Mouse (Mus musculus): ENCODE measurements around the gene Gm12569.

Gene Gm12569

DNA sequence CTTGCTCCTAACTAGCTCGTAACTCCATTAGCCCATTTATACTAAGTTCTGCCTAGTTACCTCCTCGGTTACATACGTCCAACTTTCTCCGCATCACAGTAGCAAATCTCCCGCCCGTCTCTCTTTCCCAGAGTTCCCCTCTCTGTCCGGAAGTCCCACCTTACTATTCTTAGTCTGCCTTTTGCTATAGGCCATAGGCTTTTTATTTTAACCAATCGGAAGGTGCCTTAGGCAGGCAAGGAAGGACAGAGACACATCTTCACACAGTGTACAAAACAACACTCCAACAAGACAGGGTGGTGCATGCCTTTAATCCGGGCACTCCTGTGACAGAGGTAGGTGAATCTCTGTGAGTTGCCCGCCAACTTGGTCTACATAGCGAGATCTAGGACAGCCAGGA, at the start of gene Gm12569:
Gene Gm12569, plus strand, starts transcription at position 166 of the 400 bp plus-strand sequence.
- no peak for DNase-seq (ENCODE audit: low spot score)

DNA sequence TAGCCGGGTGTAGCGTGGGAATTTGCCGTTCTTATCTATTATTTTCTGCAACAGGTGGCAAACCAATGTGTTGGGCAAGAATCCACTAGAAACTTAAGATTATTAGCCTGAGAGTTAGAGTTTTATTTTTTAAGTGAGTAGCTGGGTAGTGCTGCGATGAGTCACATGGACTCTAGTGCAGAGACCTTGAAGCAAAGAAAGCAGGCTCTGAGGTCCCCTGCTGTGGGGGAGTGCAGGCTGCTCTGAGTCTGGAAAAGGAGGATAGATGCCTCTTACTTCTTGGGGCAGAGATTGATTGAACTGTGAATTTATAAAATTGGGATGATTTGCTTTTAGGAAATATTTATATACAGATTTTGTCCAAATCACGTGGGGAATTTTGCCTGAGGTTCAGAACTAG, 17.5 kb upstream of the Gm12569 start:
- no peak for DNase-seq (ENCODE audit: low spot score)

DNA sequence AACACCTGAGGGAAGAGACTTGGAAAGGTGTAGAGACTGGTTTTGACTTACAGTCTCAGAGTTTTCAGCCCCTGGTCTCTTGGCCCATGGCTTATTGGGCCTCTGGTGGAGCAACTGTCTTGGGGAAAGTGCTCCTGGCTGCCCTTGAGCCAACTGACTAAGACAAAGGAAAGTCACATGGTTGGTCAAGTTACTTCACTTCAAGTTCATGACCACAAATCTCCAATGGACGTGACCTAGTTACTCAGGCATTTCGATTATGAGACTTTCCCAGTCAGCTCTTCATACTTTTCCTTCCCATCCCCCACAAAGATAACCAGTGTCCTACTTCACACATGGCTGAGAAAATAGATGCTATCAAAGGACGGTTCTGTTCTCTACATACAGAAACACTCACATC, 12.5 kb upstream of the Gm12569 start:
- no peak for DNase-seq (ENCODE audit: low spot score)

DNA sequence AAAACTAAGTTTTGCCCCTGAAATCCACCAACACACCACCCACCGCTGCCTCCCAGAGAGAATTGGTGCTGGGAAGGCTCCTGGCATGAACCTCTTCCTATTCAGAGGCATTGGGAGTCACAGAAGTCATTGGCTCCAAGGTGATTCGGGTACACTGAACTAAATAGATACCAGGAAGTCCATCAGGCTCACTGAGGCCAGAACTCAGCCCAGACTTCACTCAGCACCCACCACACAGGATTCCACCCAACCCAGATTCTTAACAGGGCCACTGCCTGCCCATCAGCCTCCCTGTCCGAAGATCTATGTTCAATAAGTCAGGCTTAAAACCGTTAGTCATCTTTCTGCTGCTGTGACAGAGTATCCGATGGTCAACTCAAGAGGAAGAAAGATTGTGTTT, 8.8 kb upstream of the Gm12569 start:
- no peak for DNase-seq (ENCODE audit: low spot score)

DNA sequence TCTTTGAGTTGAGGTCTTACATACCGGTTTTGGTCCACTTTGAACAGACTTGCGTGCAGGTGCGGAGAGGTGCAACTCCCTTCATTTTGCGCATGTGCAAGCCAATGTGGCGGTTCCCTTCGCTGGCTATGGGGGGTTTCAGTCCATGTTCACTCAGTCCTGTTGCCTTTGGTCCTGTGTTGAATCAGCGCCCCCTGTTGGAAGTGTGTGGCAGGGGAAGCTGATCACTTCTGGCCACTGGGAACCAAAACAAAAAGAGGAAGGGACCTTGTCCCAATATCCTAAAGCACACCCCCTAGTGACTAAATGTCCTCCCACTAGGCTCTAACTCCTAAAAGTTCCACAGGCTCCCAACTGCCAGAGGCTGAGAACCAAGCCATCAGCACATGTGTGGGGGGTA, 6.3 kb upstream of the Gm12569 start:
- DNase-seq (ENCODE audit: low spot score) = no peak

DNA sequence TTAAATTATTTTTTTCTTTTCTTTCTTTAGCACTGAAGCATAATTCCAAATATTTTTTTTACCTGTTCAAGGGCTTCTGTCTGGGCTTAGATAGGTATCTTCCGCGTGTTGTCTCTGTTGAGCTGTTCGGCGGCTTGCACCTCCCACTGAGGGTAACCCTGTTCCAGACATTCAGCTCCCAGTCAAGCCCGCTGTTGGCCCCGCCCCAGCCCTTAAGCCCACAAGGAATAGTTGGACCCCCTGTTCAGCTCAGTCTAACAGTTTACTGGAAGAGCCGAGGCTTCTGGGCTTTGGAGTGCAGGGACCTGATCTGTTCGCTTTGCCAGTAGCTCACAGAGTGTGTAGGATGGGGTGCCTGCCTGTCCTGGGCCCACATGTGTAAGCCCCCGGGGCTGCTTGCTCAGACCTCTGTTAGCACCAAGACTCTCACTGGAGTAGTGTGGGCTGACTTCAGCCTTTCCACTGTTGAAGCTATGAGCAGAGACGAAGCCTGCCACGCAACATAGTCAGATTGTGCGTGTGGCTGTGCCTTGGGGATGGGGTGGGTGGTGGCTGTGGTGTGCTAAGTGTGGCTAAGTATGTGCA, 785 bp upstream of the Gm12569 start:
- no peak for DNase-seq (ENCODE audit: low spot score)

DNA sequence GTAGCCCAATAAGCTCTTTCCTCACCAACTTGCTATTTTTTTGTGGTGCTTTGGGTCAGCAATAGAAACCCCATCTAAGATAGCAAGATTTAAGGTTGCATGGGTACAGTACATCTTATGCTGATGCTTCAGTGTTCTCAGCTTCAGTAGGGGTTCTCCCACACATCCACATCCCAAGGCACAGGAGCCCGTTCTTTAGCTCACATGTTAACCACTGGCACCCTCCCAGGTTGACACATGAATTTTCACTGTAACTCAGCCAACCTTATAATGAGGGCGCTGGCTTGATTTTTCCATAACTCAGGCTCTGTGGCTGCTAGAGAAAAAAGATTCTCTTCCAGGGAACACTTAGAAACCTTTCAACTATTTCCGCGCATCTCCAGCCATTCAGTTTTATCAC, 6.8 kb downstream of the Gm12569 start:
- DNase-seq (ENCODE audit: low spot score) = peak; percentile 16

DNA sequence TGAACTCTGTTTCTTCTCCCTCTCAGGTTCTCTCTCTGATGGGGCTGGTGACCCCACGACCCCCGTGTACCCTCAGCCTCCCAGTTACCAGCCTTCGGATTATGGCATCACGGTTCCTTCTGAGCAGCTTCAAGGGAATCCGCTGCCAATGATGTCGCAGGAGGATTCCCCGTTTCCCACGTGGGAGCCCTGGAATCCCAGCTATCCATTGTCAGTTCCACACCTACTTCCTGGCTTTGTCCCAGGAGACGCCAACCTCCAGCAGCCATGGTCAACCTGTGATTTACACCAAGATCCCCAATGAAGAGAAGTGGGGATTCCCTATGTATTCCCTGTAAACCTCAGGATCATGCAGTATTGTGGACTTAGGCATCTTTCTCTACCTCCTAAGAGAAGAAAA, 14.4 kb downstream of the Gm12569 start:
- DNase-seq (ENCODE audit: low spot score) = no peak

DNA sequence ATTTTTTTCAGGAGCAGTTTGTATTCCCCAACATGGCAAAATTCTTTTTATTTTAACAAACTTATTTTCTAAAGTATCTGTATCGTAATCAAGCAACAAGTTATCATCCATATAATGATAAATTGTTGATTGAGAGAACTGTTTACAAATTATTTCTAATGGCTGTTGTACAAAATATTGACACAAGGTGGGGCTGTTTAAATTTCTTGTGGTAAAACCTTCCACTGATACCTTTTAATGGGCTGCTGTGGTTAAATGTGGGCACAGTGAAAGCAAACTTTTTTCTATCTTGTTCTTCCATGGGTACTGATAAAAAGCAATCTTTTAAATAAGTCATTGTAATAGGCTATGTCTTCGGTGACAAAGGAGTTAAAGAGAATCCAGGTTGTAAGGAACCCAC, 22.6 kb downstream of the Gm12569 start:
- DNase-seq (ENCODE audit: low spot score) = no peak

DNA sequence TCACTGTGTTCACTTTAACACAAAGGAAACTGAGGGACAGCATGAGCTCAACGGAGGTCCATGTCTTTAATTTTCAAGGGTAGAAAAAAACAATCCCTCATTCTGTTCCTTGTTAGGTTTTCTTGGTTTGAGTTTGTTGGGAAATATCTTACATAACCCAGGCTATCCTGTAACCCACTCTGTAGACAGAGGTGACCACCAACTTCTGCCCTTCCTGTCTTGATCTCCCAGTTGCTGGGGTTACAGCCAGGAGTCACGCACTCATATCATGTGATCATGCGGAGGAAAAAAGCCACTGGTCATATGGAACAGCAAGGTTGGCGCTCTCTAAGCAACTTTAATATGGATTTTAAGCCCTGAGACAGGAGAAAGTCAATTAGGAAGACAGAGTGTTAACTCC, 36.7 kb downstream of the Gm12569 start:
- no peak for DNase-seq (ENCODE audit: low spot score)

DNA sequence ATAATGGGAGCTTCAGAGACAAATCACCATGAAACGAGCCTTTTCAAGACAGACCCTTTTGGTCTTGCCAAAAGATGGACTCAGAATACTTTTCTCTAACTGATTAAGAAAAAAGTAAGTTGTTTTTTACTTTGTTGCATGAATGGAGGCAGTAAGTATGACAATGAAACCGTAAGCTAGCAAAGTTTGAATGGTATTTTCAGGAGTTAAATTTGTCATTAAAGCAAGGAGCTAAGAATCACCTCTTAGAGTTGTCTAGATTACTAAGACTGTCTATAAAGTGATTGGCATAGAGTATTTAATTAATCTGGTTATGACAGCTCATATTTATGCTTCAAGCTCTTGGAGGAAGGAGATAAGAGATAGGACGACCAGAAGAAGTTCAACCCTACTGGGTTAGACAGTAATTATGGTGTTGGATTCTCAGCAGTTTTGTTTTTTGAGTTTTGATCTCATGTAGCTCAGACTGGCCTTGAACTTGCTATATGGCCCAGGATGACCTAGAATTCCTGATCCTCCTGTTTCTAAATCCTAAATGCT, 41.5 kb downstream of the Gm12569 start, which contains the start of gene Clk4:
Gene Clk4, plus strand, starts transcription at position 51 of the 540 bp plus-strand sequence.
- DNase-seq (ENCODE audit: low spot score) = no peak

DNA sequence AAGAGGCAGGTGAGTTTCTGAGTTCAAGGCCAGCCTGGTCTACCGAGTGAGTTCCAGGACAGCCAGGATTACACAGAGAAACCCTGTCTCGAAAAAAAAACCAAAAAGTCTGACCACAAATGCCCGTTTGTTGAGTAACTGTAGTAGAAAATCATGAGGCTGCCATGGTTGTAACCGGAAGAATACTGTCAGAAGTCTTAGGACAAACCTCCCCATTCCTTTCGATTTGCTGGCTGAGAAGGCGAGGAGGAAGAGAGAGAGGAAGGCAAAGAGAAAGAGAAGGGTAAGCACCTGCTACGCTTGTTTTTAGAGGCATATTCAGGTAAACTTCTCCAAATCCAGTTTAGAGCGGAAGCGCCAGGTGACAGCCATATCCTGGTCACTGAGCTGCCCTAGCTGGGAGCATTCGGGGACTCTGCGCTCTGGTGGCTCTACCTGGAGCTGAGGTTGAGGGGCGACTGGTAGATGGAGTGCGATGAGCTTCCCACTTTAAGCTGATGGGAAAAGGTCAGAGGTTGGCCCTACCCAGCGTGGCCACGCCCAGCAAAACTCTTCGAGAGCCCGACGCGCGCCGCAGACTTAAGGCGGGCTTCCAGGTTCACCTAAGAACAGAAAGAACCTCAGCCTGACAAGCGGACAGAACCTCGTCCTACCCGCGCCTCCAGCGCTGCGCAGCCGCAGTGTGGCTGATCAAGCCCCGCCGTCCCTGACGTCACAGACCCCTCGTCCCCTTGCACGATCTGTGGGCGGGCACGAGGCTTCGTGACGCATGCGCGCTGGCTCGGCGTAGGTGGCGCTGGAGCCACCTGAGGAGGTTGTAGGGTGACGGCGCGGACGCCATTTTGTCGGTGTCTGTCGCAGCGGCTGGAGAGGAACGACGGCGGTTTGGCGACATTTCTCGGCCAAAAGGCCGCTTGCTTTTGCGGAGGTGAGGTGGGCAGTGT, 42.3 kb downstream of the Gm12569 start, which contains the start of gene BC049762:
Gene BC049762, minus strand, starts transcription at position 705 of the 944 bp plus-strand sequence.
- peak; percentile 95 for DNase-seq (ENCODE audit: low spot score)

DNA sequence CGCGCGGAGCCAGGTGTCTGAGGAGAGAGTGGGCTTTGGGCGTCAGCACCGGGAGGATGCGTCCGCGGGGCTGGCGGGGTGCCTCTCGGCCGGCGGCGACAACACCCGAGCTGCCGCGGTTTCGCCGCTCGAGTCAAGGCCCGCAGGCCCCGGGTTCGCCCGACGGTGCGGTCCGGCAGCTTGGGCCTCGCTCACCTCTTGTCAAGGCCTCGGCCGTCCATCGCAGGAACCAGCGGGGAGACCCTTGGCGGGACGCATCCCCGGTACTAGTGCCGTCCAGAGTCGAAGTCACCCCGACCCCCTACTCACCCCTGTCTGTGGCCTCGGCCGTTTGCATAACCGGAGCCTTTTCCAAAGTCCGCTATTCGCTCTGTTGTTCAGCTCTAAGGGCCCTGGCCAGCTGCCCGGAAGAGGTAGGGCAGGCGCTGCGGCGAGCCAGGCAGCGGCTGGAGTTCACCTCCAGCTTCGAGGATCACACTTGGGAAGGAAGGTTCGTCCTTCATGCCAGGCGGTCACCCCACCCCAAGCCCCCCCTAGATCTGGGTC, 43.1 kb downstream of the Gm12569 start:
- peak; percentile 18 for DNase-seq (ENCODE audit: low spot score)

DNA sequence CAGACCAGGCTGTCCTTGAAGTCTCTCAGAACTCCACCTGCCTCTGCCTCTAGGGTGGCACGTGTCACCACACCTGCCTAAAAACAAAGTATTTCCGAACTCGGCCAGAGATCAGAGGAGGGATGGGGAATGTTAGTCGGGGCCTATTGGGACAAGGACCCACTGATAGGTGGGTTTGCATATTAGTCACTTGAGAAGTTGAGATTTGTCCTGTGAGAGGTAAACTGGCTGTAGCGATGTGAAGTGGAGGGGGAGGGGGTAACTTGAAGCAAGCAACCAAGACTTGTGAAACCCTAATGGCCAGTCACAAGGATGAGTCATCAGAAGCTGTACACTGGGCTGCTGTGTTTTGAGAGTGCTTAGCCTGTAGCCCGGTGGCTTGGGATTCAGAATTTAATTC, 44.1 kb downstream of the Gm12569 start:
- DNase-seq (ENCODE audit: low spot score) = no peak

DNA sequence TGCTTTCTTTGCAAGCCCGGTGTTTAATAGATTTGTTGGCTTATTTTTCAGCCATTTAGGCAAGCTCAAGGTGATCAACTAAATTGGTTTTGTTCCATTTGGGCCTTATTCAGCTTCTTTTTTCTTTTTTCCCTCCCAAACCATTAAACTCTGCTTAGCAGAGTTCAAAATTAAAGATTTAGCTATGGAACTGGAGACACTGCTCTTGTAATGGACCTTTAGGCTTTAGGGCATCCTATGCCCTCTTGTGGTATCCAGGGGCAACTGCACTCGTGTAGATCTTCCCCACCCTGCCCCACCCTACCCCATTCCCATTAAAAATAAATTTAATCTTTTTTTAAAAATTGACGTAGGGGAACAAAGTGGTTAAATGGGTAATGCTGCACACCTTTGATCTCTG, 45.1 kb downstream of the Gm12569 start:
- no peak for DNase-seq (ENCODE audit: low spot score)

DNA sequence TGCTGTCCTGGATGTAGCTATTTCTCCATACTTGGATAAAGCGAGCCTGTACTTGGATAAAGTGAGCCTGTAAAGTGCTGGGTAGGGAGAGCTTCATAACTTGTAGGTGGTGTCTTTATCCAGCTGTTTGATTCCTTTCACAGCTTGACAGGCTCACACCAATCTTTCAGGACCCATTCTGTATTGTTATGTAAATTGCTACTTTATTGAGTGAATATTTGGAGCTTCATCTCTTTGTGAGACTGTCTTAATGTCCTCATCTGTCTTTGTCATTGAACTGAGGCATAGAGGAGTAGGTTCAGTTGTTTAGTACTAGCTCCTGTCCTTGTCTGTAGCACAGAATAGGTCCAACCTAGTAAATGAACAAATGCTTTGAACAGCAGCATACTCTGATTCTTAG, 54.1 kb downstream of the Gm12569 start:
- no peak for DNase-seq (ENCODE audit: low spot score)
